Mouse (Mus musculus): ENCODE measurements around the gene Ctnna2.

The Ctnna2 gene

DNA sequence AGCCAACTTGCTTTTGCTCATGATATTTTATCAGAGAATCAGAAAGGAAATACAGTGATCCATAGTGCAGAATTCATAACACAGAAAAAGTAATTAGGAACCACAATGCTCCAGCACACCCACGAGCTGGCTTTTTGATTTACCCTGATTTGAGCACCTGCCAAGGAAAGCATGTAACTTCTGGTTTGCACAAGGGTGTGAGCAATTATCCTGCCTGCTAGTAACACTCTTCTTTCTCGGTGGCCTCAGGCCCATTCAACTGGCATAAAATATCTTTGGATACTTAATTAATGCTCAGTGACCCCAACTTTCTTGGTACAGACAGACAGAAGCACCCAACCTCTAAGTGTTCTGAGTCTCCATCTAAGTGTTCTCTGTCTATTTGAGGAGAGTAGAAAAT lies 794.6 kb downstream of the Ctnna2 start:
- DNase-seq (ENCODE audit: low read depth, low spot score) = no peak

DNA sequence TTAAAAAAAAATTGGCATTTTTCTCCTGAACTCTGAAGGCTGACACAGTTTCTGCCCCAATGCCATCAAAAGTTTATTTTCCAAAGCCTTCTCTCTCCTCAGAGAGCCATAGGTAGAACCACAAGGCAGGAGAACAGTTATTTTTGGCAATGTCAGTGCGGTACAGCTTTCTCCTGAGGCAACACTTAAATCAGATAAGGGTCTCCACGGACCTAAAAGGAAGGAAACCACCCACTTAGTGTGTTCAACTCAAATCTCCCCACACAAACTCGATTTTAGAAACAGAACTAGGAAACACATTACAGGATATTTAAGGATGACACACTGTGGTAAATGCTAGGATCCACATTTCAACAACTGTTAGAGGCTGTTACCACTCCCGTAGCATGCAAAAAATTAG lies 803.7 kb downstream of the Ctnna2 start:
- DNase-seq (ENCODE audit: low read depth, low spot score) = no peak

DNA sequence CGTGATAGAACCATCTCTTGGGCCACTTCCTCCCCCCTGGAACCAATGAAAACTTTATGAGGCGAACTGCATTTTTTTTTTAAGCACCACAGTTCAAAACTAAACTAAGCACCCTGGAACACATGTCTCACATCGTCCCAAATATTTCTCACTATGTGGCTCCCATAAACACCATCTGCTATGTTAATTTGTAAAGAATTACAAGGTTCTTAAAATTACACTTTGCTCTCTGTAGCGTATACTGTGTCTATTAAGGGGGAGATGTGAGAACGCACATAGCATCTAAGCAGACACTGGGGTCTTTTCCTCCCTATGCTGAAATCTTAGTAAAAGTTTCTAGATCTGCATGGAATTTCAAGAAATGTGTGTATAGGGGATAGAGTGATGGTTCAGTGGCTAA lies 822.5 kb downstream of the Ctnna2 start:
- DNase-seq (ENCODE audit: low read depth, low spot score) = no peak

DNA sequence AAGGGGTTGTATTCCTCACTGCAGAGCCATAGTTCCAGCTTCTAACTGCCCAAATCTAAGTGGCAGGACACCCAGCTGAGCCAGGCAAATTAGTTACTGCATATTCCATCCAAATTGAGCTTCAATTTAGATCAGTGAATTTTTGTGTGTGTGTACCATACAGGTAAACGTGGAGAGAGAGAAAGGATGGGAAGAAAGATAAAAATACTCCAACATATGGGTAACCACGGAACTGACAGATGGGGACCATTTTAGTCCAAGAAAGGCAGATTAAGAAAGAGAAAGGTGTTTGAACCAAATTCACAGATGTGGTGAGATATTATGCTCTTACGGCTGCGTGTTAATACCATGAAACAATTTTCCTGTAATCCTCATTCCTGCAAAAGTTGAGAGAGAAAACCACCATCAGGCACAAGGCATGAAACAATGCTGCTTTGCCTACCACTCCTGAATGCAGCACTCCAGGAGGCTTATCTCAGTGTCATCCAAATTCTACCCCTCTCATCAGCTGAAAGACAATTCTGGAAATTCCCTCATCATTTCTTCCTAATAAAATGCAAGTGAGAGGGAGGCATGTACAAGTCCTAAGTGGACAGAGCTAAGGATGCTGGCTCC lies 840.1 kb downstream of the Ctnna2 start:
- DNase-seq (ENCODE audit: low read depth, low spot score) = no peak

DNA sequence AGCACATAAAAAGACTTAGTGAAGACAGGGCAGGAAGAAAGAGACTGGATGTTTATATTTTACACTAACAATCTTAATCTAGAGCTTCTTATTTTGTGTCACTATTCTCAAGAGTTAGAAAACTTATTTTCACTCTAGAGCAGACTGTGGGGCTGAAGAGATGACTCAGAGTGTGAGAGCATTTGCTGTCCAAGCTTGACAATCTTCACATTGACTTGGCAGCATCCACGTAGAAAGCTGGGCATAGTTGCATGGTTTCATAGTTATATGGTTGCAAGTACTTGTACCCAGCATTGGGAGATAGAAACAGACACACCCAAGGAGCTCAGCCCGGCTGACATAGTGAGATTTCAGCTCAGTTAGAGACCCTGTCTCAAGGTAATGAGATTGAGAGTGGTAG lies 858.6 kb downstream of the Ctnna2 start:
- no peak for DNase-seq (ENCODE audit: low read depth, low spot score)

DNA sequence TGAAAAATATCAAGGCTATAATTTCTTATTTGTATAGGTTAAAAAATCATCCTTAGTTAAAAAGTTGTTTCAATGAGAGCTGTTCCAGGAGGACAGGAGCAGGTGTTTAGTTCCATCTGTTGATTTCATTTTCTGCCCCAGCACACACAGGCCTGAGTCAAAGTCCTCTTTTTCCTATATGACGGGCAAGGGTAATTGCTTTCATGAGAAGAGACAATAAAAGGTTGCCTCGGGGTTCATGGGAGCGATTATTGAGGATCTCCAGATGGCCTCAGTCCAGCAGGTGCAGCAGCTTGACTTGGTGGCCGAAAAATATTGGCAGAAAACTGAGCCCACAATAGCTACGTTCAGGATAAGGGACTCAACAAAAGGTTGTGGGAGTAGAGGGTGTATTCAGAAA lies 859.0 kb downstream of the Ctnna2 start:
- no peak for DNase-seq (ENCODE audit: low read depth, low spot score)

DNA sequence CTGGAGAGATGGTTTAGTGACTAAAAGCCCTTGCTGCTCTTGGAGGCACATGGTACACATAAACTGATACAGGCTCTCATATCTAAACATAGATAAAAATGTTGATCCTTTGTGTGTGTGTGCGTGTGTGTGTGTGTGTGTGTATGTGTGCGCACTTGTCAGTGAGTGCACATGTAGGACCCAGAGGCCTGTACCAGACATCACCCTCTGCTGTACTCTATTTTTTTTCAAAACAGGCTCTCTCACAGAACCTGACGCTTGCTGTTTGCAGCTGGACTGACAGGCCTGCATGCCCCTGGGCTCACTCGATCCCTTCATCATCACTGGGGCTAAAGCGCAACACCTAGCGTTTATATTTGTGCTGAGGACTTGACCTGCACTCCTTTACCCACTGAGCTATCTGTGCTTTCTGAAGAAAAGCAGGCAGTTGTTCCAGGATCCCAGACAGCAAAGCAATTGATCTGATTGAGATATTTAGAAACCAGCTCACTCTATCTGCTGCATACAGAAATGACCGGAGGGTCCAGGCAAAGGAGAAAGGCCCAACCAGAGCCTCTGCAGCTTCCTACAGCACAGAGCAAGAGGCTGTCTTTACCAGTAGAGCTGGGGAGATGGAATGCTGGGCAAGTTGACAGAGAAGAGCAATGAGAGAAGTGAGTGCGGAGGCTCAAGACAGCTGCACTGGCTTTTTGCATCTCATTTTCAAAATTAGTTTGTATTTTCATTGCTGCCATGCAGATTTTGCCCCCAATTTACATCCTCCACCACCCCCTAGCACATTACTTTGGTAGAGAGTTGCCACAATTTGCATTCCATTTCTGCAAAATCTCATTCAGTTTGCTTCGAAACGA lies 870.2 kb downstream of the Ctnna2 start:
- no peak for DNase-seq (ENCODE audit: low read depth, low spot score)

DNA sequence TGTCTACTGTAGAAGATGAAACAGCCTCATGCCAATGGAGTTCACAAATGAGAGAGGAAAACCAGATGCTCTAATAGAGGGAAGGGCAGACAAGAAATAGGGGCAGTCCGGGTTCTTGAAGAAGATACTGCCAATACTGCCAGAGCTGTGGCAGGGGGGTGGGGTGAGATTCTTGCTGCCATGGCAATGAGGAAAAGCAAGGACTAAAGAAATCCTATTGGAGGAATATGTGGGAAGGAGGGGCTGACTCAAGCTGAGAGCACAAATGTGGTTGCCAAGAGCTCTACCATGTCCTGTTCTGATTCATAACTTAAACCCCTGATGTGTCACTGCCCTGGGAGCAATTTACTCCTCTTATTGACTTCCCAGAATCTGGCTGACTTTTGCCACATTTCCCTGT lies 878.5 kb downstream of the Ctnna2 start:
- no peak for DNase-seq (ENCODE audit: low read depth, low spot score)

DNA sequence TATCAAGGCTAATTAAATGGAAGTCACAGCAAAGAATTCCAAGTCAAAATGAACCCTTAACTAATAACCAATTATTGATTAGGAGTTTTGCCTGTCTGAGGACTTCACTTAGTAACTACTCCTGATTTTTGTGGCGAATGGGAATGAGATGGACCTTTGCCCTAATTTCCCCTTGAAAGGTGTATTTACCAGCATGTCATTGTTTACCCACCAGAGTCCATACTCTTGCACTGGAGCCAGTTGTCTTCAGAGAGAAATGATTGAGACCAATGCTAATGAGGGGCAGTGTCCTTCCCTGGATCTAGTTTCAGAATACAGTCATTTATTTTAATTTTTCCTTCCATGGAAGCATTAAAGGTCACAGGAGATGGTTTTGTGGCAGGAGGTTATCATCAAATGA lies 881.0 kb downstream of the Ctnna2 start:
- DNase-seq (ENCODE audit: low read depth, low spot score) = no peak

DNA sequence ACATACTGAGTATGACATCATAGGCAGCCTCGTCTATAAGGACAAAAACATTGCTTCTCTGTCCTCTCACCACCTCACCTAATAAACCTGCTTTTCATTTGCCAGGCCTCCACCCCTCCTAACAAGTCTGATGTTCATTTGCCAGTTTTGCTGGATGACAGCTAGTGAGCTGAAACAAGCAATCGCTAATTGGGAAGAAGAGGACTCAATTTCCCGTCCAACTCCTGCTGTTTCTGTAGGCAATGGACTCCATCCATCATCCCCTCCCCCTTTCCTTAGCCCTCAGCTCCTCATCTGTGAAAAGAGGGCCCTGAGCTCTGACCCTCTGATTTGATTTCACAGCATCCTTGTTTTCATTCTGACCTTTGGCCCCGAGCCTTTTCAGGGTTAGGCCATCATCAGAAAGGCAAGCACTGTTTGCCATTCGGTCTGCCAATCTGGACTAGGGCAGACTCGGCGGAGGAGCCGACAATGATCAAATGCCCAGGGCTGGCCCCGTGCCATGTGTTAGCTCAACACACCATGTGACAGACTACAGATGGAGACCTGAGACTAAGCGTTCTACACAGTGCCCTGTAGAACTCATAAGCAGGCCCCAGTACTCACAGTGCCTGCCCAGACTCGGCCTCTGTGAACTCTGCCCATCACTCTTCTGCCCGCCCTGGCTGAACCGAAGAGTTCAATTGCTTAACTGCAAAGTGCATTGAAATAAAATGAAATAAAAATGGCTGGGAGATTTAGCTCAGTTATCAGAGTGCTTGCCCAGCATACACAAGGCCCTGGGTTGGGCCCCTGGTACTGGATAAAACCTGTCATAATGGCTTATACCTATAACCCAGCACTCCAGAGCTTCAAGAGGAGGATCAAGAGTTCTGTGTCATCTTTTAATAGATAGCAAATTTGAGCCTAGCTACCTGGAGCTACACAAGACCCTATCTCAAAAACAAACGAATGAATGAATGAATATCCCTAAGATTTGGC lies 903.8 kb downstream of the Ctnna2 start:
- DNase-seq (ENCODE audit: low read depth, low spot score) = peak; percentile 14

DNA sequence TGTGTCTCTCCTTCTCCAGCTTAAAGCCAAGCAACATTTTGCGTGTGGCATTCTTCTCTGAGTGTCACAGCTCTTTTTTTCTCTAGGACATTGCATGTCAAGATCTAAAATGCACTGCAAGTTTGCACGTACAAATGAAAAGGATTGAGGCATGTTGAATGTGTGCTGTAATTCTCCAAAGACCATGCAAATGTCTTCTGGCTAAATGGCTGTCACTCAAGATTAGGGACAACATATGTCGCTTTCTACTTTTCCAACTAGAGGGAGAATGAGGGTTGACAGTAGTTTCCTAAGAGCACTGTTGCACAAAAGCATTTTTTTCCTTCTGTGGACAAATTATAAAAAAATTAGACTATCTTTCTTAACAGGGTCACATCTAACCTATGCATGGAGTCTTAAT lies 909.9 kb downstream of the Ctnna2 start:
- no peak for DNase-seq (ENCODE audit: low read depth, low spot score)

DNA sequence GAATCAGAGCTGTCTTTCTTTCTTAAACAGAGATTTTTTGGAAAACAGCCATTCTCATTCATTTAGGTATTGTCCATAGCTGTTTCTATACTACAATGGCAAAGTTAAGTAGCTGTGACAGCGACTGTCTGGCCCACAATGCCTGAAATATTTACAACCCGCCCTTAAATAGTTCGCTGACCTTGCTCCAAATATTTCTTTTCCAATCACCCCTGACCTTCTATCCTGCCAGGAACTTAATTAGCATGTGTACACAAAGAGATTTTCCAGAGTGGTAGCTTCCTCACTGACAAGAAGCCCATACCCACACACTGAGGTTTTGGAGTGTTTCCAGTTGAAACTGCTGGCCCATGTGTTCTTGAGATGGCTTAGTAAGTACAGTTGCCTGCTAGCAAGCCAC lies 928.8 kb downstream of the Ctnna2 start:
- DNase-seq (ENCODE audit: low read depth, low spot score) = no peak

DNA sequence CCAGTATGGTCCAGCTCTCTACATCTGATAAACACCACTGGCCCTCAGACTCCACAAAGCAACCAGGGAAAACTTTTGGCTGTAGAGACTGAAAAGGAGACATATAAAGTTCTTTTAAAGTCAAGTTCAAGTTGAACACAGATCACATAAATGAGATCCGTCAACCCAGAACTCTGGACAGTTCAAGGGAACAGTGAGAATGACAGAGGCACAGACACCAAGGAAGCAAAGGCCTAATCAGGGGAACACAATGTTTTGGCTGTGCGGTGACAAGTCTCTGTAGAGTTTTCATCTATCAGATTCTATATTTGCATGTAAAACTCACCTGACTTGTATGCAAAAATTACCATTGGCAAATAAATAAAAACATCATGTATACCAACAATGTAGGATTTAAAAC lies 929.3 kb downstream of the Ctnna2 start:
- no peak for DNase-seq (ENCODE audit: low read depth, low spot score)

DNA sequence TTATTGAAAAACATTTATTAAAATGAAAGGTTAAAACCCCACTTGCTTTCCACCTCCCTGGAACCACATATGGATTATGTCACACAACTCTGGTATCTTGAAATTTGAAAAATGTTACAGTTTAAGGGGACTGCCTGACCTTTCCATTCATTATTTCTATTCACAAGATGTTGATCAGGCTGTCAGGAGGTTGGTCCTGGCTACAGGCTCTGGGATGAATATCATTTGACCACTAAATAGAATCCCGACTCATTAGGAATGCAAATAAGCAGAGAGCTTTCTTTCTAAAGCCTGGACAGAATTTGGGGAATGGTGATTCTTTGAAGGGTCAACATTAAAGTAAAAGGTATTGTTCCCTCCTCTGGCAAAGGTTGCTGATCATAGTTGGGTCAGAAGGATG lies 931.9 kb downstream of the Ctnna2 start:
- DNase-seq (ENCODE audit: low read depth, low spot score) = no peak

DNA sequence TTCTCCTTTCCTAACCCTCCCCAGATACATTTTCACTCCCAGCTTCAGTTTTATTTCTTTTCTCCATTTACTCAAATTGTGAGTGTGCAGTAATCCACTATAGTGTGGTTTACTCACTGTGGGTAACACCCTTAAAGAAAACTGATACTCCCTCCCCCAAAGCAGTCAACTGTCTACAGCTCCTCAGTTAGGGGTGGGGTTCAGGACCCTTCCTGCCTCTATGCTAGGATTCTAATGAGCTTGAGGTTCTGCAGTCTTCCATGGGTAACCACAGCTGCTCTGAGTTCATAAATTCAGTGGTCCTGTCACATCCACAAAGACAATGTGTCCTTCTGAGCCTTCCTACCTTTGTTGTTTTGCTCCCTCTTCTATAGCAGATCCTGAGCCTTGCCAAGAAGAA lies 954.4 kb downstream of the Ctnna2 start:
- no peak for DNase-seq (ENCODE audit: low read depth, low spot score)

DNA sequence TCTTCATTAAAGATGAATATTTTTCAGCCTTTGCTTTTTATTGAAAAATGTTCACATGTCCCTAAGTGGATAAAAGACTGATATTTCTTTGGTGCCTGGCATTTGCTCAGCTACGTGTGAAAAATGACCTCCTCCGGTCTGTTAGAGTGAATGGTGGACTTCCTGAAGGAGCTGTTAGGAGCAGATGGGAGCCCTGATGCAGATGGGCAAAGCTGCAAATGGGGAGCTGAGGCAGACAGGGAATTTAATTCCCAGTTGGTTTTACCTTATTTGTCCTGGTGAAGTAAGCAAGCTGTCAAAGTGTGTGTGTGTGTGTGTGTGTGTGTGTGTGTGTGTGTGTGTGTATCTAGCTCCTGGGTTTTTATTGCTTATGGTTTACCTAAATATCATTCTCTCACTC lies 966.3 kb downstream of the Ctnna2 start:
- DNase-seq (ENCODE audit: low read depth, low spot score) = no peak

DNA sequence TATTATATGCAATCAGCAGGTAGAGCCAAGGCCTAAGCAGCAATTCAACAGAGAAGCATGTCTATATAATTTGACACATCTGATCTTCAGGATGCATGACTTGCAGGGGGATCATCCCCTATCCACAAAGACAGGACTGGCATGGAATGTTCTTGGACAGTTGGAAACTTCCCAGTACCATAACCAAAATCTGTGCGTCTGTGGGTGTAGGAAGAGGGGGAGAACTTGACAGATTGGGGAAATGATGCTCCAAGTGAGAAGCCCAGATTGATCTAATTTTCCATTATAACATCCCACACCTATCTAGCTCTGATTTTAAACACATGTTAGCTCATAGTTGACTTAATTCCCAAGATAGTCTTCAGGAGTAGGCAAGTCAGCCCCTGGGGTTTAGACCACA lies 968.5 kb downstream of the Ctnna2 start:
- no peak for DNase-seq (ENCODE audit: low read depth, low spot score)

DNA sequence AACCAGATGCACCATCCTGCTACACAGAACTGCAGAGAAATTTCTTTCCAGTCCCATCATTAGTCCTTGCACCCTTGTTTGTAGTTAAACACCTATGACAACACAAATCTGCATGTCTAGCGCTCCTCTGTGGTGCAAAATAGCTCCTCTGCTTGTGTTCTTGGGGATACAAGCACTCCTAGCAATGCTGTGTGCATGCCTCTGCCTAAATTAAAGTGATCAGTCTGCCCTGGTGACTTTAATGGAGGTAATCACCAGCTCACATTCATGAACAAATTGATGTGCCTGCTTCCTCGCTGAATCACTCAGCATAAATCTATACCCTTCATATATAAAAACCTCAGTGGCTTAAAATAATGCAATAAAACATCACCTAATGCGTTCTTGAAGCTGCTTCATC lies 987.4 kb downstream of the Ctnna2 start:
- DNase-seq (ENCODE audit: low read depth, low spot score) = no peak

DNA sequence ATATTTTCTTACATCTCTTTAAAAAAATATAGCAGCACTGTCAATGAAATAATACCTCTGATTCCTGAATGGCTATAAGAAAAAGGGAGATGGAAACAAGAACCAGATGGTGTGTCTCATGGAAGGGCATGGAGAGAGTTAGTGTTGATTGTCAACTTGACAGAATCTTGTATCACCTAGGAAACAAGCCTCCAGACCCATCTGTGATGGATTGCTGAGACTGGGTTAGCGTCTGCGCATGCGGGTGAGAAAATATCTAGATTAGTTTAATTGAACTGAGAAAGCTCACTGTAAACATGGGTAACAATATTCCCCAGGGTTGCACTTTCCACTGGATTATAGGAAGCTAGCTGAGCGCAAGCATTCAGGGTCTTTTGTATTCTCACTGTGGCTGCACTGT lies 994.7 kb downstream of the Ctnna2 start:
- no peak for DNase-seq (ENCODE audit: low read depth, low spot score)

DNA sequence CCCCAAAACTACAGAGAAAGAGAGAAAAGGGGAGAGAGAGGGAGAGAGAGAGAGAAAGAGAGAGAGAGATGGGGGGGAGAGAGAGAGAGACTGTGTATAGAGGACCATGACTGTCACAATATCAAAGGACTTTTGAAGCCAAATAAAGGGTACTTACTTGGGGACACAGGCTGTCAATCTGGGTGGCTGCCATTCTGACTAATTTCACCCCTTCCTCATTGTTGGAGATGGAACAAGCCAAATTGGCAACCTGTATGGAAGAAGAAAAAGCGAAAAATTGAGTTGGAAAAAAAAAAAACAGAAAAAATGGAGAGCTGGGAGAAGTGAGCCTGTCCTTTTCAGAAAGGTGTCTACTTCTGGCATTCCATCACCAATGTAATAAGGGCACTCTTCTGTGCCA lies 997.8 kb downstream of the Ctnna2 start:
- no peak for DNase-seq (ENCODE audit: low read depth, low spot score)

DNA sequence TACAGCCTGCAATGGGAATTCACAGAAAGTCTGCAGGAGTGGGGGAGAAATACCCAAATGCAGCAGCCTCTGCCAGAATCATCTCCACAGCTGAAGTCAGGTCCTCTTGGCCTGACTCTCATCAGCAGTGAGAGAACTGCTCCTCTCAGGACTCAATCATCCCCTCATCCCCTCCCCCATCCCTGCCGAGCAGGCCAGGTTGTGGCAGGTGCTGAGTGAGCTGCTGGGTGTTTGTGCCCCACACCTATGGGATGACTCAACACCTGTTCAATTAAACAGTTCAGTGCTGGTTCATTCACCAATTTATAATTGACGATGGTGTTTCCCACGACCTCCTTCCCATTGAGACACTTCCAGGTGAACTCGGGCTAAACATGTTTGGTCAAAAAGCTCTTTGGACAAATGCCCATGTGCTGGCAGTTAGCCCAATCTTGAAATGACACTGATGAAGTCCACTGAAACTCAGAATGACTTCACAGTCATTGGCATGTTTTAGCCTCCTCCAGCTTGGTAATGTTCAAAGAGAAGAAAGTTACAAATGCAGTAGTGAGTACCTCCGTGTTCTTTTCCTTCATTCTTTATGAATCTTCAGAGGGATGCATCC lies 1000.1 kb downstream of the Ctnna2 start:
- DNase-seq (ENCODE audit: low read depth, low spot score) = no peak

DNA sequence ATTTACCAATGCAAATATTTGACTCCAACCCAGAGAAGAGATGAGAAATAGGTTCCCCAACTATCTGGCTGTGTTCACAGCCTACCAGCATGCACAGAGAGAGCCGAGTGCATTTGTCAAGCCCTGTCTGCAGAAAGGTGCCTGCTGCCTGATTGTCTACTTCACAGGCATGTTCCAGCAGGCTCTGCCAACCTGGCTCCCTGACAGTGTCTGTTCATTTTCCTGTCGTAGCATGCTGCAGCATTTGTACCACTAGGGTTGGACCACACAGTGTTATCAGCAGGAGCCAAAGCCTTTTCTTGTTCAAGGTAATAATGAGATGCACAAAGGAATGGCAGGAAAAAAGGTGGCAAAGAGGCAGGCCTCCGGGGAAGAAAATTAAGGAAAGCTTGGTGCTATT lies 1001.7 kb downstream of the Ctnna2 start:
- DNase-seq (ENCODE audit: low read depth, low spot score) = no peak

Measured in skeletal muscle tissue, adult 2 months (tissue).